Mouse (Mus musculus): ENCODE results near the gene Srrm2.

DNA sequence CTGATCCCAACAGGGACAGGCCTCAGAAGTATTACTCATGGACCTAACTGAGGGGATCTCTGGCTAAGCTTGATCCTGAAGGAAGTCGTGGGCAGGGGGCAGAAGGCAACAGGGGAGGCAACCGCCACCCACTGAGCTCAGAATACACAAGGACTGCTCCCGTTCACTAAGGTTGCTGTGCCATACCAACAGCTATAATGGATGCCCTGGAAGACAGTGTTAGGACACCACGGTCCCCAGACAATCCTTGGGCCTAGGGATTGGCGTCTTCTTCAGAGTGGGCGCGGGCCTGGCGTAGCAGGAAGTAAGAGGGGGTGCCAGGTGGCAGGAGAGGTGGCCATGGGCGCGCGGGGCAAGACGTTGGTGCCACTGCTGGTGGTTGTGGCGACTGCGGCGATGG, 77.4 kb downstream of the Srrm2 start, which contains the start of gene Prss21:
- TF ChIP-seq HCFC1 (IDR thresholded peaks at IDR 0.05; ENCODE audit: borderline replicate concordance, insufficient read depth, low read length) (no peak), ZNF384 (IDR thresholded peaks at IDR 0.05; ENCODE audit: low read depth, low read length) (no peak), MAFK (IDR thresholded peaks at IDR 0.05; ENCODE audit: insufficient read depth, low read depth, low read length) (no peak), CHD2 (IDR thresholded peaks at IDR 0.05; ENCODE audit: low read depth, low read length) (no peak)
